12 mouse cellular contexts compared by ENCODE assay signal in the genomic region with DNA sequence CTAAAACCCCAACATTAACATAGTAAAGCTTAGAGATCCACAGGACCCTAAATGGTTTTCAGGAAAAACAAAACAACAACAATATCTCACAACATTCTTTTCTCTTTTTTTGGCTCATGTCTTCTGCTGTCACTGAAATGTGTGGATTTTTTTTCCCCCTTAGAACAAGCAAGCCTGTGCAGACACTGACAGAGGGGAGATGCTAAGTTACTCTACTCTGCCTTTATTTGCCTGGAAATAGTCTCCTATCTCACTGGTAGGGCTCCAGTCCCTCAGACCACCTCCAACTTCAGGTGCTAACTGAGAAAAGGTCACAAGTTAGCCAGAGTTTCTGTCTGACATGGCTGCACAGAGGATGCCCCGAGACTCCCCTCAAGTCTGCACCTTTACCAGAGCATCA. TPM values are rescaled to one million over a fixed set of nuclear protein-coding genes. Genes with fewer than 3 reads are reported as not detected.
DNase-seq lines count a peak whose midpoint lies in the region; ATAC-seq lines count a peak whose summit lies in the region.
"Had no signal": no experiment of that assay in that cellular context is flagged by ENCODE, and none has a peak within 500 bp of the region (broad histone marks: within the 10 kb centered on the region; RNA-seq: fewer than 3 reads in every experiment).

No protein-coding gene starts in this region.

- no peaks in the 10 kb centered on the region for H3K4me1 ChIP-seq in heart, embryonic 15.5 days (replicated peaks)
- 0 out of 2 replicates have a peak, but pooled peaks cover 4% of the 10 kb centered on the region for H3K4me1 ChIP-seq in embryonic facial prominence, embryonic 14.5 days (ENCODE audit: control insufficient read depth, insufficient read depth, low read length)
- H3K4me1 ChIP-seq in hindbrain, embryonic 12.5 days = peaks cover 24% of the 10 kb centered on the region
- peaks cover 23% of the 10 kb centered on the region for H3K4me1 ChIP-seq in midbrain, embryonic 14.5 days (ENCODE audit: control insufficient read depth, insufficient read depth, low read length)
- H3K4me1 ChIP-seq: megakaryocyte, embryonic 14.5 days had no signal

- H3K4me3 ChIP-seq in heart, embryonic 15.5 days = peak overlapping the region; percentile 24; the same call in 1 of the 2 replicates
- H3K4me3 ChIP-seq in embryonic facial prominence, embryonic 14.5 days (ENCODE audit: low read depth, low read length) = peak overlapping the region; percentile 22; the same call in 1 of the 2 replicates
- H3K4me3 ChIP-seq in hindbrain, embryonic 12.5 days = peak overlapping the region; percentile 21; the same call in 1 of the 2 replicates
- H3K4me3 ChIP-seq in midbrain, embryonic 14.5 days (replicated peaks; ENCODE audit: low read depth, low read length) = 0 out of 2 replicates have a peak overlapping the region, but pooled peaks have one; percentile 18
- H3K4me3 ChIP-seq: erythroblast, embryonic 14.5 days; megakaryocyte, embryonic 14.5 days had no signal

- H3K4me2 ChIP-seq in heart, embryonic 15.5 days = peak overlapping the region; percentile 48
- peak overlapping the region; percentile 40 for H3K4me2 ChIP-seq in embryonic facial prominence, embryonic 14.5 days (ENCODE audit: low read depth, low read length)
- peak overlapping the region; percentile 53 for H3K4me2 ChIP-seq in hindbrain, embryonic 12.5 days (replicated peaks)
- peak overlapping the region; percentile 55 for H3K4me2 ChIP-seq in midbrain, embryonic 14.5 days (ENCODE audit: low read length)

- H3K9ac ChIP-seq in heart, embryonic 15.5 days = no peak overlapping the region
- 0 out of 2 replicates have a peak overlapping the region, but pooled peaks have one; percentile 40 for H3K9ac ChIP-seq in embryonic facial prominence, embryonic 14.5 days (ENCODE audit: low read depth, low read length)
- 0 out of 2 replicates have a peak overlapping the region, but pooled peaks have one; percentile 32 for H3K9ac ChIP-seq in hindbrain, embryonic 12.5 days
- peak overlapping the region; percentile 43; the same call in 1 of the 2 replicates for H3K9ac ChIP-seq in midbrain, embryonic 14.5 days (replicated peaks; ENCODE audit: low read length)

- no peak overlapping the region for H3K27ac ChIP-seq in heart, embryonic 15.5 days
- H3K27ac ChIP-seq in embryonic facial prominence, embryonic 14.5 days (replicated peaks; ENCODE audit: low read depth, low read length) = no peak overlapping the region
- peak overlapping the region; percentile 72 for H3K27ac ChIP-seq in hindbrain, embryonic 12.5 days
- H3K27ac ChIP-seq in midbrain, embryonic 14.5 days (replicated peaks; ENCODE audit: low read depth, low read length) = peak overlapping the region; percentile 82

- WGBS in heart, embryonic 15.5 days = 85% methylated on average over 1 of the region's 1 CpGs
- WGBS in embryonic facial prominence, embryonic 14.5 days = 87% methylated on average over 1 of the region's 1 CpGs
- 65% methylated on average over 1 of the region's 1 CpGs for WGBS in hindbrain, embryonic 12.5 days
- WGBS in midbrain, embryonic 14.5 days = 83% methylated on average over 1 of the region's 1 CpGs

- H3K9me3 ChIP-seq in heart, embryonic 15.5 days (replicated peaks) = no peaks in the 10 kb centered on the region
- no peaks in the 10 kb centered on the region for H3K9me3 ChIP-seq in embryonic facial prominence, embryonic 14.5 days (ENCODE audit: control insufficient read depth, low read length)
- no peaks in the 10 kb centered on the region for H3K9me3 ChIP-seq in hindbrain, embryonic 12.5 days (replicated peaks)
- no peaks in the 10 kb centered on the region for H3K9me3 ChIP-seq in midbrain, embryonic 14.5 days (ENCODE audit: control insufficient read depth, low read length)

- H3K36me3 ChIP-seq in heart, embryonic 15.5 days = no peaks in the 10 kb centered on the region
- no peaks in the 10 kb centered on the region for H3K36me3 ChIP-seq in embryonic facial prominence, embryonic 14.5 days (ENCODE audit: control insufficient read depth, insufficient read depth, low read length)
- H3K36me3 ChIP-seq in hindbrain, embryonic 12.5 days = no peaks in the 10 kb centered on the region
- no peaks in the 10 kb centered on the region for H3K36me3 ChIP-seq in midbrain, embryonic 14.5 days (ENCODE audit: control insufficient read depth, insufficient read depth, low read length)

- DNase-seq in heart, adult 9 months (ENCODE audit: low spot score in 2 of 2) = no peak
- DNase-seq in embryonic facial prominence, embryonic 14.5 days (ENCODE audit: low spot score) = no peak
- no peak for DNase-seq in midbrain, embryonic 14.5 days
- DNase-seq in left cerebral cortex, adult 8-10 months (ENCODE audit: low spot score in 2 of 2) = no peak
- DNase-seq in kidney, adult 18-20 months = no peak
- DNase-seq: kidney, postnatal 25 days had no signal

- no peak for ATAC-seq in heart, embryonic 15.5 days (replicated peaks; ENCODE audit: insufficient number of reproducible peaks, insufficient read depth, low FRiP score, low read depth)
- ATAC-seq in embryonic facial prominence, embryonic 14.5 days (ENCODE audit: low read depth) = no peak
- peak; percentile 47 for ATAC-seq in hindbrain, embryonic 12.5 days (ENCODE audit: low FRiP score)
- no peak for ATAC-seq in midbrain, embryonic 14.5 days (ENCODE audit: low FRiP score, low TSS enrichment)
- ATAC-seq in erythroid progenitor cell, adult 5-6 weeks (replicated peaks; ENCODE audit: low FRiP score, poor library complexity, severe bottlenecking) = no peak

- H3K27me3 ChIP-seq in heart, embryonic 15.5 days = 0 out of 2 replicates have a peak, but pooled peaks cover 3% of the 10 kb centered on the region
- no peaks in the 10 kb centered on the region for H3K27me3 ChIP-seq in embryonic facial prominence, embryonic 14.5 days (replicated peaks; ENCODE audit: control insufficient read depth, insufficient read depth, low read length)
- H3K27me3 ChIP-seq in hindbrain, embryonic 12.5 days = 0 out of 2 replicates have a peak, but pooled peaks cover 2% of the 10 kb centered on the region
- no peaks in the 10 kb centered on the region for H3K27me3 ChIP-seq in midbrain, embryonic 14.5 days (ENCODE audit: control insufficient read depth, insufficient read depth, low read length)
- H3K27me3 ChIP-seq: megakaryocyte, embryonic 14.5 days had no signal

RNA-seq across cellular contexts. Expression of gene Dchs2, which starts 28.6 kb away (rescaled TPM):
- 0.11 and 0.22 TPM in 2 replicates for polyA plus RNA-seq in heart, embryonic 15.5 days (2015; fragmentation: Nextera tagmentation; extraction: Ambion mirVana)
- polyA plus RNA-seq in embryonic facial prominence, embryonic 14.5 days (2014; fragmentation: Nextera tagmentation; extraction: Ambion mirVana) = 2.3 and 2.7 TPM in 2 replicates
- polyA plus RNA-seq in hindbrain, embryonic 12.5 days (2016; fragmentation: Nextera tagmentation; extraction: Ambion mirVana) = 1.1 and 1.3 TPM in 2 replicates
- polyA plus RNA-seq in midbrain, embryonic 14.5 days (2014; fragmentation: Nextera tagmentation; extraction: Ambion mirVana) = 1.2 and 1.8 TPM in 2 replicates
- not detected in 2 replicates for total RNA-seq in erythroid progenitor cell, adult 5-6 weeks (2015; ENCODE audit: low replicate concordance)
- total RNA-seq in erythroid progenitor cell, adult 5-6 weeks (2017; ENCODE audit: low replicate concordance) = not detected in 2 replicates
- 1 to 10 TPM; 4.0 to 5.6 (median 4.6) TPM for total RNA-seq in left cerebral cortex, adult 8-10 months (2022)

RNA-seq across cellular contexts. Expression of gene Plrg1, which starts 43.8 kb away (rescaled TPM):
- 50.4 and 61.6 TPM in 2 replicates for polyA plus RNA-seq in heart, embryonic 15.5 days (2015; fragmentation: Nextera tagmentation; extraction: Ambion mirVana)
- 86.1 and 98.0 TPM in 2 replicates for polyA plus RNA-seq in embryonic facial prominence, embryonic 14.5 days (2014; fragmentation: Nextera tagmentation; extraction: Ambion mirVana)
- polyA plus RNA-seq in hindbrain, embryonic 12.5 days (2016; fragmentation: Nextera tagmentation; extraction: Ambion mirVana) = 105 and 106 TPM in 2 replicates
- polyA plus RNA-seq in midbrain, embryonic 14.5 days (2014; fragmentation: Nextera tagmentation; extraction: Ambion mirVana) = 103 and 119 TPM in 2 replicates
- 8.8 and 39.3 TPM in 2 replicates for total RNA-seq in erythroid progenitor cell, adult 5-6 weeks (2015; ENCODE audit: low replicate concordance)
- 25.6 and 28.5 TPM in 2 replicates for total RNA-seq in erythroid progenitor cell, adult 5-6 weeks (2017; ENCODE audit: low replicate concordance)
- 10 to 100 TPM; 43.0 to 46.5 (median 44.3) TPM for total RNA-seq in left cerebral cortex, adult 8-10 months (2022)

RNA-seq across cellular contexts. Expression of gene Fgb, which starts 49.5 kb away (rescaled TPM):
- 0.33 and 2.8 TPM in 2 replicates for polyA plus RNA-seq in heart, embryonic 15.5 days (2015; fragmentation: Nextera tagmentation; extraction: Ambion mirVana)
- polyA plus RNA-seq in embryonic facial prominence, embryonic 14.5 days (2014; fragmentation: Nextera tagmentation; extraction: Ambion mirVana) = 0.10 TPM in 1 of 2 replicates, not detected in the other
- not detected in 2 replicates for polyA plus RNA-seq in hindbrain, embryonic 12.5 days (2016; fragmentation: Nextera tagmentation; extraction: Ambion mirVana)
- not detected in 2 replicates for polyA plus RNA-seq in midbrain, embryonic 14.5 days (2014; fragmentation: Nextera tagmentation; extraction: Ambion mirVana)
- total RNA-seq in erythroid progenitor cell, adult 5-6 weeks (2015; ENCODE audit: low replicate concordance) = not detected in 2 replicates
- total RNA-seq in erythroid progenitor cell, adult 5-6 weeks (2017; ENCODE audit: low replicate concordance) = not detected in 2 replicates
- total RNA-seq in left cerebral cortex, adult 8-10 months (2022) = not detected
- total RNA-seq: left cerebral cortex, postnatal 36 days had no signal

Comparison
In these comparisons a context has a peak if more than half of its experiments do, and no peak if none do; other contexts are left out.
1. H3K27ac ChIP-seq: peak in hindbrain, embryonic 12.5 days (single experiment) and midbrain, embryonic 14.5 days (single experiment); none in heart, embryonic 15.5 days (single experiment) and embryonic facial prominence, embryonic 14.5 days (single experiment).
2. Peak in every context shown above with its lines, with median percentiles within 50 percentile points of each other: H3K4me2 ChIP-seq and H3K4me3 ChIP-seq.